Mouse (Mus musculus): ENCODE results near the gene Abhd14b.

Abhd14b gene

DNA sequence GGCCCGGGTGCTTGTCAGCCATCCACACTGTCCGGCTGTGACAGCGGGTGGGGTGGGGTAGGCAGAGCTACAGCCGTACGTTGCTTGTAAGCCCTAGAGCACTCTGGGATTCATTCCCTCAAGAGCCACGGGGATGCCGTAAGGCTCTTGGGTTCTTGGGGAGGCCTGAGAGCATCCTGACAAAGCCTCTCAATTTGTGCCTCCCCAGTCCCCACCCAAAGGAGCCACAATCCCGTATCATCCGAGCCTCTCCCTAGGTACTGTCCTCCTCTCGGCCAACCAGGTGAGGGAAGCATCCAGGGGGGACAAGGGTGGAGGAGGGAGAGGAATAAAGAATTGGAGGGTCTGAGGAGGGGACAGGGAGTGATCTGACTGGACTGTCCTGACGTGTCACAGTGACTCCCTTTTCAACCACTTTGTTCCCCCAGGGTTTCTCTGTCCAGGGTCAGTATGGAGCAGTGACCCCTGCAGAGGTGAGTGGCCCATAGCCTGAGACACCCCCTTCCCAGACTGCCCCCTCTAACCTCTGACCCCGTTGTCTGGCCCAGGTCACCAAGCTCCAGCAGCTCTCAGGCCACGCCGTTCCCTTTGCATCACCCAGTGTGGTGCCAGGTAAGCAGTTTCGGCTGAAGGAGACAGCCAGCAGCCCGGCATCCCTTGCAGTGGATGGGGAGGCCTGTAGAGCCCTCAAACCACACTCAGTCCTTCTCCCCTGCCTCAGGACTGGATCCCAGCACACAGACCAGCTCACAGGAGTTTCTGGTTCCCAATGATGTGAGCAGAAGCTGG is 14.6 kb downstream of the Abhd14b start:
- no peak for DNase-seq

DNA sequence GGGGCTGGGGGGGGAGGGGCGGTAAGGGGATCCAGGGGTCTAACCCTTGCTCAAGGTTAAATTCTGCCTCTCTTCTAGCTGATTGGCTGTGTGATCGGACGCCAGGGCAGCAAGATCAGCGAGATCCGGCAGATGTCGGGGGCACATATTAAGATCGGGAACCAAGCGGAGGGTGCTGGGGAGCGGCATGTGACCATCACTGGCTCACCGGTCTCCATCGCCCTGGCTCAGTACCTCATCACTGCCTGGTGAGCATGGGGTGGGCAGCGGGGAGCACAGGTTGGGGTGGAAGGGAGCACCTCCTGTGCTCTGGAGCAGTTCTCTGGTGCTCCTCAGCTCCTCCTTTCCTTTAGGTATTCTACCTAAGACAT is 15.2 kb downstream of the Abhd14b start:
- DNase-seq: no peak

DNA sequence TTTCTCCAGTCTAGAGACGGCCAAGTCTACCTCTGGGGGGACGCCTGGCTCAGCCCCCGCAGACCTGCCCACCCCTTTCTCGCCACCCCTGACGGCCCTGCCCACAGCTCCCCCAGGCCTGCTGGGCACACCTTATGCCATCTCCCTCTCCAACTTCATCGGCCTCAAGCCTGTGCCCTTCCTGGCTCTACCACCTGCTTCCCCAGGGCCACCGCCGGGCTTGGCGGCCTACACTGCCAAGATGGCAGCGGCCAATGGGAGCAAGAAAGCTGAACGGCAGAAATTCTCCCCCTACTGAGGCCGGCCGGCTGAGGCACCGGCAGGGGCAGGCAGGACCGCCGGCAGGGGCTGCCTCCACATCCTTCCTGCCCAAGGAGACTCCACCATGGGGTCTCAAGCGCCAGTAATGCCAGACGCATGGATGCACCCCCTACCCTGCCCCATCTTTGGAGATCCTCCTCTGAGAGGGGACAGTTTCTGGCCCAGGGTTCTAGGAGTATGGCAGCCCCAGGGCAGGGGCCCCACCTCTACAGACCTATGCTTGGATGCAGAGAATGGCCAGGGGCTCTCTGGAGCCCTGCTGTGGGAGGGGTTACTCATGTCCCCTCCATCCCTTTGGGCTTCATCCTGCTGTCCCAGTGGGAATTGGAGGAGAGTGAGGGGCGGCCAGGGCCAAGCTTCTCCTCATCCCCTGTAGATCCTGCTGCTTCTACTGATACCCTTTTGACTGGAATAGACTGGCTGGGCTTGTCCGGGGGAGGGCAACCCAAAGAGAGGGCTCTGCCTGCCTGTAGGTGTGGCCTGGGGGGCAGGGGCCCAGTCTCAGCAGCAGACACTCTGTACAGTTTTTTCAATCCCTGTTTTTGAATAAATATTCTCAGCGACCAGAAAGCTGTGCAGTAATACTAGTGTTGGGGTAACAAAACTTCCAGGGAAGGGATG is 16.1 kb downstream of the Abhd14b start:
- no peak for DNase-seq

DNA sequence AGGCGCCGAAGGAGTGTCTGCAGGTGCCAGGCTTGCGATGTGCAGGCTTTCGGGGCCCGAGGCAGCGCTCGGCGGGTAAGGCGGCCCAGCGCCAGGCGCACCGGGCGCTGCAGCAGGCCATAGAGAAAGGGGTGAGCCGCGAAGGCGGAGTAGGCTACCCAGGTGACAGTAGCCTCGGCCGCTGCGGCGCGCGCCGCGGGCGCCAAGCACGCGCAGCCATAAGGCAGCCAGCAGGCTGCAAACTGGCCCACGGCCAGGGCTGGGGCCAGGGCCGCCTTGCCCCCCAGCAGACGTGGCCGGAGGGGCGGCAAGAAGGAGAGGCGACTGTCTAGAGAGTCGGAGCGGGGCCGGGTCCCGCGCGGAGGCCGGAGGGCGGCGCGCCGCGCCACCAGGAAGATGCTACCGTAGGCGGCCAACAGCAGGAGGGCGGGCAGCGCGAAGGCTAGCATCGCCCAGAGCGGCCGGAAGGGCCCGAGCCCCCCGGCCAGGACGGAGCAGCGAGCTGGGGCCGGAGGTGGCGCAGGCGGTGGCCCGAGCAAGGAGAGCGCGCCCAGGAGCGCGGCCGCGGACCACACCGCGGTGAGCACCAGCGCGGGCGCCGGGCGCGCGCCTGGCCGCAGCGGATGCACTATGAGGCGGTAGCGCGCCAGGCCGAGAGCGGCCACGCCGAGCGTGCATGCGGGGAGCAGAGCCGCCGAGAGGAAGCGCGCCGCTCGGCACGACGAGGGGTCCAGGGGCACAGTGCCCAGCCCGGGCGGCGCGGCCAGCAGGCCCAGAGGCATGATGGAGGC is 17.7 kb downstream of the Abhd14b start:
- DNase-seq: peak; percentile 51

DNA sequence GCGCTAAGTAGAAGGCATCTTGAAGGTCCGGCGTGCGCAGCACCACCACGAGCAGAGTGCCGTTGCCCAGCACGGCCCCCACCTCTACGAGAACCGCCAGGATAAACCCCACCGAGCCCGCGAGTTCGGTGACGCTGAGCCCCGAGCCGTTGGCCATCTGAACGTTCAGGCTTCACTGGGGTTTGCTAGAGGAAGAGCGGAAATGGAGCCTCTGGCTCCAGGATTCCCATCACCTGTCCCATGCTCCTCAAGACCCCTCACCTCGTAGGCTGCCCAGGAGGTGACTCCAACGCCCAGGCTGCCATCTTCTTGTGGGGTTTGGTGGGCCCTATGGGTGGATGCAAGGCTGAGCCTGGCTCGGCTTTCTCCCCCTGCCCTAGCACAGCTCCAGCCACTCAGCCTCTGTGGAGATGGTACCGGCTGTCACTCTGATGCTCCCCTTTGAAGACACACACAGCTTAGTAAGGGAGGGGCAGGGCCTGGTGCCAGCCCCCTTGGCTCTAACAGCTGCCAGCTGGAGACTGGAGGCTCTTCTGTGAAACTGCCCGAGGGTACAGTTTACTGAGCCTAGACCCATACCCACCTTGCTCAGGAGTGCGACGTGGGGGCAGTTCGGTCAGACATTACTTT is 18.4 kb downstream of the Abhd14b start, which contains the start of gene Gpr62:
Gene Gpr62 (minus strand): TSS at position 368 of the 630 bp plus-strand sequence.
- no peak for DNase-seq

DNA sequence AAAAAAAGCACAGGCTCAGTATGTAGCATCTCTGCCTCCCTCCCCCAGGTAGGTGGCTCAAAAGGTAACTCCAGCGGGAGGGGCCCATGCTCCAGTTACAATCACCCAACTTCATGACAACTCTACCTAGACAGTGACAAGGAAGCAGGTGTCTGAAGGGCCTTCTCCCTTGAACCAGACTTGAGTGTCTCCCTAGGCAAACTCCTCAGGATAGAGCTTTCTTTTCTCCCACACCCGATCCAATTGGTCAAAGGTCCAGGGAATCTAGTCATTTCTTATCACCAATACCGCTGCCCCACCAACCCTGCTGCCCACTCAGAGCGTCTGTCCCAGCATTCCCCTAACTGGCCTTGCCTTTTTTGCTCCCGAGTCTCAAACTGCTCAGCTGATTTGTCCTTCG is 19.5 kb downstream of the Abhd14b start:
- no peak for DNase-seq

DNA sequence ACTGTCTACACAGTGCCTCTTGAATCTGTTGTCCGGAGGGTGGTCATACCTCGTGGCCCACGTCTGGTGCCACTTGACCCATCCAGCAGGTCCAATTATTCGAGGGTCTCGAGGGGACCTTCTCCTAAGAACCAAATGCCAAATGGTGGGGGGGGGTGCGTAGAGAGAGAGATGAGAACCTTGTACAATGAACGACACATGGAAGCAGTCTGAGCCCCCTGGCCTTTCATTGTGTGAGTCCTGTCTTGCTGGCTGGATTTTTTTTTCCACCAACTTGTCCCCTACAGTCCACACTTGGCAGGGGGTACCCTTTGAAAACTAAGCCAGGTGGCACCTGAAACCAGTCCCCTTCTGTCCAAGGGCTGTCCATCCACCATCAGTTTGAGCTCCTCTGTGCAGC is 20.5 kb downstream of the Abhd14b start:
- no peak for DNase-seq

DNA sequence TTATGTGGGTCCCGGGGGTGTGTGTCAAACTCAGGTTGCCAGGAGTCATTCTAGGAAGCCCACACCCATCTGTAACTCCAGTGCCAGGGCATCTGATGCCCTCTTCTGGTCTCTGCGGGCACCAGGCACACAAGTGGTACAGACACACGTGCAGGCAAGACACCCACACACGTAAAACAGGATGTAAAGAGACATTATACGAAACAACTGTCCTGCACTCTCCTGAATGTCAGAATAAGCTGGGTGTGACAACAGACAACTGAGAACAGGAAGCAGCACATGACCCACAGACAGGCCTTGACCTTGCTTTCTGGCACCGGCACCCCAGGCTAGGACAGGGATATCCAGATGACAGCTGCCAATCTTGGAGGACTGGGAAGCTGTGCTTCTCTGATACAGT is 22.1 kb downstream of the Abhd14b start:
- DNase-seq: no peak

DNA sequence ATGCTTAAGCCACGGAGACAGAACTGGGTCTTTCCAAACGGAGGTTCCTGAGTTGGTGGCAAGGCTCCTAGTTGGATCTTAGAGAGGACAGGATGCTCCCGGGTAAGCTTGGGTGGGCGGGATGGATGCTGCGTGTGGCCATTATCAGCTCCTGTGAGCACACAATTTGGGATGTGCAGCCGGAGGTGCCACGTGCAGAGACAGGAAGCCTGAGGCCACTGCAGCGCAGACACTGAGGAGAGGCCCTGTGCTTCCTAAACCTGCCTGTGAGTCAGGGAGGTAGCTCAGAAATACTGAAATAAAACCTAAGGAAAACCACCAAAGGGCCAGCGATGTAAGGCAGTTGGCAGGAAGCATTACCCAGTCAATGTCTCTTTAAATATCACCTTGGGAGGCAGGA is 22.5 kb downstream of the Abhd14b start:
- DNase-seq: no peak

DNA sequence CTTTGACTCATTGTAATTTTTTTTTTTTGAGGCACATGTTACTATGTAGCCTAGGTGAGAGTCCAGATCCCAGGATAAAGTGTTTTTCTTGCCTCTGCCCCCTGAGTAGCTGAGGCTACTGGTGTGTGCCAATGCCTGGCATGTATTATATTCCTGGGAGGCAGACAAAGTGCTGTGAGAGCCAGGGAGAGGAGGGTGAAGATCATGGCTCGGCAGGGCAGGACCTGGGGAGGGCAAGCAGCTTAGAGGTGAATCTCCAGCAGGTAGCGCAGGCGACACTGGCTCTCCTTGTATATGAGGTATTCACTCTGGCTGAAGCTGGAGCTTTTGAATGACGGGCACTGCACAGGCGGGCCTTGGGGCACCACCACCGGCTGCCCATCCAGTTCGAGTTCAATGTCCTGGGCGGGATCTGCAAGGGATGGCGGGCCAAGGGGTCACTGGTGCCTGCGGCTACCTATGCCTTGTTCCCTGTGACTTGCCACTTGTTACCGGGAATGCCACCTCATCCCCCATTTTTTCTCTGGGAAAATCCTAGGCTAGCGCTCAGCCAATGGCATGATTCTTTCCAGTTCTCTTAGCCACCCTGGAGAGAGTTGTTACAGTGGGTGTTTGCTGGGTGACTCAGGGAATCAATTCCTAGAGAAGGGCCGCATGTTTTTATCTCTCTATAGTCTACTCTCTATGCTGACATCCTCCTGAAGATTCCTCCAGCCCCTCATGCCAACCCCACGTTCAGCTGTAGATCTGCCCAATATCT is 23.9 kb downstream of the Abhd14b start:
- DNase-seq: no peak

DNA sequence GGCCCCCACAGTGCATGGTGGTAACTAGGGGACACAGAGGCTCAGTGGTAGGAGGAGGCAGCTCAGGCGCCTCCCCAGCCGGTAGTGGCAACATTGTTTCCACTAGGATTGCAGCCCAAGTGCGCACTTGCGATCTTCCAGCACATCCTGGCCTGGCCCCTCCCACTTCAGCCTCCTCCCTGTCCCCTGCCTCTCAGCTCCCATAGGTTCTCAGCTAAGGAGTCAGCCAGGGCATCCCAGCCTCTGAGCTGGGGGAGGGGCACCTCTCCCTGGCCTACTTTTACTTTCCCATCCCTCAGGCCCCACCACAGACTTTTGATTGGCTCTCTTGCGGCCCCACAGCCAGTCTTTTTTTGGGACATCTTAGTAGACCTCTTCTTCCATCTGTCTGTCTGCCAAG is 24.6 kb downstream of the Abhd14b start:
- peak; percentile 68 for DNase-seq

DNA sequence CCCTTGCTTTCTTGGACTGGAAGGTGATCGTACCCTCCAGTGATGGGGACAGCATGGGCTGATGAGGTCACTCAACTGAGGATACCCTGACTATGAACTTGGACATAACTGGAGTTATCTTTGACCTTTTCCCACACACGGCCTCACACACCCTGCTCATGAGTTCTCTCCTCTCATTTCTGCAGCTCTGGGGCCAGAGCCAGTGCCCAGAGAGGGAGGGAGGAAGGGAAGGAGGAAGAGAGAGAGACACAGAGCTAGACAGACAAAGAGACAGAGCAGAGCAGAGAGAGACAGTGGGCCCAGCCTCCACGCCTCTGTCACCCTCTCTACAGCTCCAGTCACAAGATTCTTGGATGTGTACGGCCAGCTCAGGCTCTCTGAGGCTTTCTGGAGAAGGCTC is 25.1 kb downstream of the Abhd14b start:
- no peak for DNase-seq

DNA sequence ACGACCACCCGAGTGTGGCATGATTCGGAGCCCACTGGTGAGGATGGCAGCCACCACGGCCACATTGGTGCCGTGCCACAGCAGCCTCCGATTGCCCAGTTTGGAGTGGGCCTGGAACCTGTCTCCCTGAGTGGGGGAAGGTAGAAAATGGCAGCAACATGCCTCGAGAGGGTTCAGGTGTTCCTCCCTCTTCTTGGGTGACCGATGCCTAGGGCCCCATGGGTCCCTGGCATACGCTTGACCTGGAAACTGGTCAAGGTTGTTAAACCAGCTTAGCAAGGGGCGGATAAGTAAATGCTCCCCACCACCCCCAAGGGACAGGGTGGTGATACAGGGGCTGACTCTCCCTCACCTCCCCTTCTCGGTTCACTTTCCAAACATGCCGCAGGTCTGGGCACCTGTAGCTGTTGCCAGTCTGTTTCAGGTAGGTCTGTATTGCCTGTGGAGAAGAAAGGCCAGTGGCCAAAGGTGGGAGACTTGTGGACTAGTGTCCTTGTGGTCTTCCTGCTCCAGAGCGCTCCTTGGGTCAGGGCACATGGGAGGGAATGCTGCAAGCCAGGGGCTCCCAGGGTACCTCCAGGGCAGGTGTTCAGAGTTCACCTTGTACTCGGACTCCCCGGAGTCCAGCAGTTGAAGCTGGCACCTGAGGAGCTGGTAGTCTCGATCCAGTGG is 26.0 kb downstream of the Abhd14b start:
- DNase-seq: no peak

DNA sequence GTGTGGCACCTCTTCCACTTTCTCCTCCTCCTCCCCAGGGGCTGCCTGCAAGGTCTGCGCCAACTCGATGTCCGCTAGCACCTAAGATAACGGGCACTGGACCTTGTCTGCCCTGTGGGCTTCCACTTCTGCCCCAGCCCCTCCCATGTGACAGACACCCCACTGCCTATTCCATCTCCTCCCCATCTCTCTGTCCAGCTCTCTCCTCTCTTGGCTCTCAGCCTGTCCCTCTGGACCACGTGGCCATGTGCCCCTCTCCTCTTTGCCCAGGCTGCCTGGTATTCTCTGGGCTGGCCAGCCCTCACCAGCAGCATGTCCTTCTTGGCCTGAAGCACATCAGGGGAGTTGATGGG is 26.5 kb downstream of the Abhd14b start:
- DNase-seq: no peak

DNA sequence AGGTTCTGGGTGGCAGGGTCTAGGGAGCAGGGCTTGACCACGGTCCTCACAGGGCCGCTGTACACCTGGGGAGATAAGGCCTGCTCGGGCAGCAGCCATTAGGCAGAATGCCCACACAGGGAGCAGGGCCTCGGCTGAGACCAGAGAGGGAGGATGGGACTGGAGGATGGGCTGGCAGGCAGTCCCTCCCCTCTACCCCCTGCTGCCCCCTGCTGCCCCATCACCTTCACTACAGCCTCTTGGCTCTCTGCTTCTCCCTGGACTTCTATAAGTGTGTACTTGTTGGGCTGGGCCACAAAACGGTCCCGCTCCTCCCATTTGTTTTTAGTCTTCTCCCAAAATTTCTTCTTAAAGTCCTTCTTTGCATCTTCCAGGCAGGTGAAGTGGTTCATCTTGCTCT is 27.2 kb downstream of the Abhd14b start:
- peak; percentile 78 for DNase-seq

DNA sequence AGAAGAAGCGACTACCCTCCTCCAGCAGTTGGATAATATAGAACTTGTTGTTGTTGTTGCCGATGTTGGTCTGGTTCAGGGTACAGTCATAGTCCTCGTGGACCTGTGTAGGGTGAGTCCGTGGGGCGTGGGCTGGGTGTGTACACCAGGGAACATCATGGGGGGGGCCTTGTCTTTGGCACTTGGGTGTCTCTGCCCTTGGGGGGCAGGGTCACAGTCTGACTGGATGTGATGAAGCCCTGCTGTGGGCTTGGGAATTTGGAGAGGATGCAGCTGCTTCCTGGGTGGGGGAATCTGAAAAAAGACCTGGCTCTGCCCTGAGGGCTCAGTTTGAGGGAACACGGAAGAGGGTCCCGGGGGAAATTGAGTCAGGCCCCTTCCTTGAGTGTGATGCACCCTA is 27.8 kb downstream of the Abhd14b start:
- peak; percentile 53 for DNase-seq

DNA sequence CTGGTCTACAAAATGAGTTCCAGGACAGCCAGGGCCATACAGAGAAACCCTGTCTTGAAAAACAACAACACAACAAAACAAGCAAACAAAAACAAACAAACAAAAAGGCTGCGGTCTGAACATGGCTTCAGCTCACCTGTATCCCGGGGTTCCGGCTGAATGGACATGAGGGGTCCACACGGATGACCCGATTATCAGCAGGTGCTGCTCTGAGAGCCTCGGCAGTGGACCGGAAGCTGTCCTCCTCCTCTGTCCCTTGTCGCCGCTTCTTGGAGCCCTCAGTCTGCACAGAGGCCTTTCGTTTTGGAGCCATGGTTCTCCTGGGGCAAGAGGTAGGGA is 28.4 kb downstream of the Abhd14b start, which contains the start of gene Rrp9:
Gene Rrp9 (plus strand): TSS at position 301 of the 339 bp plus-strand sequence.
- DNase-seq: peak; percentile 2

DNA sequence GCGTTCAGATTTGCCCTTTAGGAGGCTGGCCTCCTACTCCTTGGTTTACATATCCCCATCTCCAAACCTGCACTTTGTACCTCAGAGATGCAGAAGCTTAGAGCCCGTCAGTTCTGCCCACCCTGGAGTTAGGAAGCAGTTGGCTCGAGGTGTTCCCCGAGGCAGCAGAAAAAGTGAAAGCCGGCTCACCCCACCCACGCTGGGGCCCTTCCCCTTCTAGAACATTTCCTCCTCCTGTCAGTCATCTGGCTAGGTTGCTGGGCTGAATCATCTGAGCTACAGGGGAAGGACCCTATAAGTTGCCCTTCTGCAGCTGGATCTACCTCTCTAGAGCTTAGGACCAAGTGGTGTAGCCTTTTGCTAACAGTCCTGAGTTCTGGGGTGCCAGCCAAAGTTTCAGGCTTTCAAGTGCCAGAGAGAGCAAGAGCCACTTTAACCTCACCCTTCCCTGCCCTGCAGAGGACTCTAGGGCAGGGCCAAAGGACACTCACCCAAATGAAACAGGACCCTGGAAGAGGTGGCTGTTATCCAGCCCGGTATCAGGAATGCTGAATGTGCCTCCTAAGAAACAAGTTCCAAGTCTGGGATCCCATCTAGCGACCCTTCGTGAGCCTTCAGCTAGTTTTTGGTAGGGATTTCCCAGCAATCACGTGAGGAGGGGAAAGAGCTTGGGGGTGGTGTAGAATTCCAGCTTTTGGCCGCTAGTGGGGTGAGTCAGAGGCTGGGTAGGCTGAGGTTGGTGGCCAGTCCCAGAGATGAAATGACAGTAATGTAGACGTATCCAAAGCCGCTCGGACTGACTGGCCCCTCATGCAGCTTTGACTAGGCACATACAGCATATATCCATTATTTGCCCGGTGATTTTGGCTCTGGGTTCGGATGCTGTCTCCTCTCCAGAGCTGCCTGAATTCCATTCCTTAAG is 29.0 kb downstream of the Abhd14b start:
- peak; percentile 71 for DNase-seq

DNA sequence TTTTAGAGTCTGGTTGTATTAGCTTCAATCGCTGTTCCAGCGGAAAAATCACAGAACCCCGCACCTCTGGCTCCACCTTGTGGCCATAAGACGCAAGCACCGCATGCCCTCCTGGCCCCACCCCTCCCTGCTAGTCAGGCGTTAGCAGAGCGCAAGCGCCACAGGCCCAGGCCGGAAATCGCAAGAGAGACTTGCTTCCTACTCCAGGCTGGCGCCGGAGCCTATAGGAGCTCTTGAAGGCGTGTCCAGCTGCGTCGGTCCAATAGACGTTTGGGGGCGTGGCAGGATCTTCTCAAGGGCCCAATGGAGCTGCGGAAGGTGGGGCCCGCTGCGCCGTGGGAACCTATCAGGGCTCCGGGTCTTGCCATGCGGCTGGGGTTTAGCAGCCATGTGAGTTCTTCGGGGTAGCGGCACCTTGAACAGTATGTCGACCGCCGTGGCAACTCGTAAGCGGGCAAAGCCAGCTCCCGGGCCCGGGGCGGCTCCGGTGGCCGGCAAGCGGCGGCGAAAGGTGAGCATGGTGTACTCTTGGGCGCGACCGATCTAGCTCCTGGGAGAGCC is 29.7 kb downstream of the Abhd14b start, which contains the start of gene Parp3:
Gene Parp3 (minus strand): TSS at position 26 of the 561 bp plus-strand sequence.
- DNase-seq: peak; percentile 98

DNA sequence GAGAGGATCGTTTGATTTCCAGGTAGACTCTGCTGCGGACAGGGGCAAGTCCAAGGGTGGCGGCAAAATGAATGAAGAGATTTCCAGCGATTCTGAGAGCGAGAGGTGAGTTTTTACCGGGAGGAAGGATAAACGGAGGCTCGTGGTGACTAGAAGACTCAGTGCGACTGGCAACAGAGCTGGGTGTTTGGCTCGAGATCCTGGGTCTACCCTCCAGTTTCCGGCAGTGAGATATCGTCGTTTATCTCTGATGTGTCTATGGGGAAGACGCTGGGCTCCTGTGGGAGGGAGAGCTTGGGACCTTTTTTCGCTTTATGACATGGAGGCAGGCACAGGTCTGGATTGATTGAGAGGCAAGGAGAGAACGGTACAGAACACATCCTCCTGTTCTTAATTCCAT is 30.4 kb downstream of the Abhd14b start:
- no peak for DNase-seq

All from lung, postnatal 14 days (tissue).